14 mouse cellular contexts compared by ENCODE assay signal in the genomic region with DNA sequence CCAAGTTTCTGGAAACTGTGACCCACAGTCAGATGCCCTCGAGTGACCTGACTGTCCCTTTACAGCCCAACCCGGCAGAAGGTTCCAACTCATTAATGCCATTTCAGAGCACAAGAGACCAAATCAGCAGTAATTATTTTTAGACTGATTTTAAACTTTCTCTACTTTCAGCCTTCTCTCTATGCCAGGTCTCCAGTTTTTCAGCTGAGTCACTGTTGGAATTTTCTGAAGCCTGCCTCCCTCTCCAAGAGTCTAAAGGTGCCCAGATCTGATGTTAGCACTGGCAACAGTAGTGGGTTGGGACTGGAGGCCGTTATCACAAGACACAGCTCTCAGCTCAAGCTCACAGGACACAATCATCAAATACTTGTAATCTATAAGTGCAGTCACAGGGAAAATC.
"Had no signal": no experiment of that assay in that cellular context is flagged by ENCODE, and none has a peak within 500 bp of the region (broad histone marks: within the 10 kb centered on the region; RNA-seq: fewer than 3 reads in every experiment).

No protein-coding gene starts in this region.

- DNase-seq: kidney, adult 8-10 months; layer of hippocampus, postnatal 36 days; left cerebral cortex, postnatal 4 days; lung, embryonic 14.5 days; lung, postnatal 10 days; lung, postnatal 4 days; retina, postnatal 1 day; thymus, postnatal 36 days had no signal

- H3K27ac ChIP-seq: kidney, postnatal 0 days; limb, embryonic 13.5 days; liver, embryonic 12.5 days; midbrain, embryonic 10.5 days; midbrain, embryonic 15.5 days; neural tube, embryonic 13.5 days had no signal

- H3K4me3 ChIP-seq: limb, embryonic 13.5 days; liver, embryonic 12.5 days; midbrain, embryonic 10.5 days; midbrain, embryonic 15.5 days; neural tube, embryonic 13.5 days had no signal
